33 mouse cellular contexts compared by ENCODE assay signal in genomic region chr13:40384962-40385361, GRCm38 (mm10). TPM values are rescaled to one million over a fixed set of nuclear protein-coding genes. Genes with fewer than 3 reads are reported as not detected.
DNase-seq lines count a peak whose midpoint lies in the region; ATAC-seq lines count a peak whose summit lies in the region.
"Had no signal": no experiment of that assay in that cellular context is flagged by ENCODE, and none has a peak within 500 bp of the region (broad histone marks: within the 10 kb centered on the region; RNA-seq: fewer than 3 reads in every experiment).

No protein-coding gene starts in this region.

- WGBS in kidney, embryonic 15.5 days: 52% methylated on average over 4 of the region's 4 CpGs

- H3K27ac ChIP-seq in kidney, embryonic 15.5 days: no peak overlapping the region
- H3K27ac ChIP-seq: embryonic facial prominence, embryonic 12.5 days; embryonic facial prominence, embryonic 15.5 days; hindbrain, embryonic 13.5 days; intestine, embryonic 15.5 days had no signal

- H3K9ac ChIP-seq in kidney, embryonic 15.5 days: no peak overlapping the region
- H3K9ac ChIP-seq: embryonic facial prominence, embryonic 12.5 days; embryonic facial prominence, embryonic 15.5 days; forebrain, postnatal 0 days; hindbrain, embryonic 13.5 days; intestine, embryonic 15.5 days had no signal

- H3K36me3 ChIP-seq in kidney, embryonic 15.5 days: no peaks in the 10 kb centered on the region
- H3K36me3 ChIP-seq: embryonic facial prominence, embryonic 12.5 days; embryonic facial prominence, embryonic 15.5 days; hindbrain, embryonic 13.5 days; intestine, embryonic 15.5 days had no signal

- H3K4me1 ChIP-seq in kidney, embryonic 15.5 days: peaks cover 25% of the 10 kb centered on the region
- H3K4me1 ChIP-seq: embryonic facial prominence, embryonic 15.5 days; intestine, embryonic 15.5 days had no signal

- H3K9me3 ChIP-seq in kidney, embryonic 15.5 days (replicated peaks): no peaks in the 10 kb centered on the region
- H3K9me3 ChIP-seq: embryonic facial prominence, embryonic 12.5 days; embryonic facial prominence, embryonic 15.5 days; intestine, embryonic 15.5 days had no signal

- no peak overlapping the region for H3K4me3 ChIP-seq in kidney, embryonic 15.5 days (replicated peaks)
- H3K4me3 ChIP-seq: embryonic facial prominence, embryonic 12.5 days; embryonic facial prominence, embryonic 15.5 days; hindbrain, embryonic 13.5 days; intestine, embryonic 15.5 days had no signal

- H3K4me2 ChIP-seq in kidney, embryonic 15.5 days: no peak overlapping the region
- H3K4me2 ChIP-seq: embryonic facial prominence, embryonic 12.5 days; embryonic facial prominence, embryonic 15.5 days; heart, embryonic 11.5 days; hindbrain, embryonic 13.5 days; intestine, embryonic 15.5 days had no signal

- peak; percentile 40; the same call in 1 of the 2 replicates for ATAC-seq in kidney, embryonic 15.5 days (replicated peaks; ENCODE audit: low FRiP score)
- ATAC-seq in megakaryocyte, adult 5-6 weeks (ENCODE audit: poor library complexity, severe bottlenecking): peak; percentile 53
- no peak for ATAC-seq in frontal cortex, adult (ENCODE audit: low TSS enrichment)
- ATAC-seq: CD4-positive, CD25-positive, alpha-beta regulatory T cell, adult 4 months; forebrain, embryonic 14.5 days; forebrain, postnatal 0 days; hindbrain, embryonic 16.5 days; intestine, embryonic 15.5 days had no signal

- DNase-seq in heart, adult 11 months: peak; percentile 36
- DNase-seq in heart, postnatal 4 days: no peak
- DNase-seq in kidney, adult 18-20 months: no peak
- DNase-seq: adrenal gland, adult 2 months; adrenal gland, postnatal 14 days; cerebellum, adult 11-12 months; cerebellum, adult 8-10 months; cerebellum, postnatal 10 days; cerebellum, postnatal 36 days; forebrain, postnatal 0 days; gastrocnemius, postnatal 25 days; heart, postnatal 10 days; kidney, adult 11 months had no signal

- H3K27me3 ChIP-seq in kidney, embryonic 15.5 days: no peaks in the 10 kb centered on the region
- H3K27me3 ChIP-seq: embryonic facial prominence, embryonic 12.5 days; embryonic facial prominence, embryonic 15.5 days; hindbrain, embryonic 13.5 days; intestine, embryonic 15.5 days had no signal

RNA-seq across cellular contexts. Expression of gene Ofcc1, which starts 23.7 kb away (rescaled TPM):
- not detected for total RNA-seq in heart, postnatal 4 days (2021)
- polyA plus RNA-seq in kidney, embryonic 15.5 days (2015; fragmentation: Nextera tagmentation; extraction: Ambion mirVana): 0.15 TPM in 1 of 2 replicates, not detected in the other
- total RNA-seq in megakaryocyte, adult 5-6 weeks (2015): not detected in 2 replicates
- 0.29 TPM in 1 of 2 replicates, not detected in the other for total RNA-seq in megakaryocyte, adult 5-6 weeks (2017)
- total RNA-seq: adrenal gland, adult 2 months; adrenal gland, postnatal 14 days; adrenal gland, postnatal 4 days; forebrain, postnatal 0 days; gastrocnemius, adult 8-10 months; gastrocnemius, postnatal 25 days; heart, postnatal 10 days; hematopoietic stem cell, adult 5-6 weeks; MEL had no signal
- polyA plus RNA-seq: adrenal gland, adult 2 months; C2C12; CD4-positive, CD25-positive, alpha-beta regulatory T cell, adult 4 months; cortical plate, adult 2 months; embryonic facial prominence, embryonic 12.5 days; forebrain, embryonic 11.5 days; forebrain, embryonic 14.5 days; forebrain, postnatal 0 days; gonadal fat pad, adult 2 months; heart, embryonic 11.5 days; heart, embryonic 14.5 days; hindbrain, embryonic 13.5 days; hindbrain, embryonic 16.5 days; intestine, embryonic 15.5 days had no signal
